Mouse (Mus musculus) spleen, adult 18-20 months (tissue): ENCODE measurements around the gene Arnt2.
A peak's percentile ranks its signal among the peaks of the same experiment; 100 is the strongest.

Experiments
- DNase-seq, 2 experiments: peaks; one replicate each; pipeline ENCODE4 v3.0.0; 2022; ENCODE audit warnings: mixed read lengths in 2 of 2

The Arnt2 gene

GRCm38 (mm10) chr7:84409896-84410521 lies at the start of gene Arnt2:
Arnt2 (minus strand) TSS chr7:84410176.
- no peak for DNase-seq

DNA sequence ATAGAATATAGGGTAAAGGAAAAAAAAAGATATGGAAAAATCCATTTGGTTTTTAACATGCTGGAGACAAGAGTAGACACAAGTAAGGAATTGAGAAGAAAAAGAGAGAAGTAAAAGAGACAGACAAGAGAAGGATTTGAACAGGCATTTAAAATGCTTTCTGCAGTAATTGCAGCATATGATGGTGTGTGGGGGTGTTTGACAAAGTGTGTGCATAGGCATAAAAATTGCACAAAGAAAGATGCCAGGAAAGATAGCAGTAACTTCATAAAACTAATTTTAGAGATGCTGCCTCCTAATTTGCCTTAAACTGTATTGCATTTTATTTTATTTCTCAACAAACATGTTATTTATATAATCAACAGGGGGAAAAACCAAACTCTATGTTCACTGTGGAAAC lies 41.7 kb upstream of the Arnt2 start:
- DNase-seq = no peak

DNA sequence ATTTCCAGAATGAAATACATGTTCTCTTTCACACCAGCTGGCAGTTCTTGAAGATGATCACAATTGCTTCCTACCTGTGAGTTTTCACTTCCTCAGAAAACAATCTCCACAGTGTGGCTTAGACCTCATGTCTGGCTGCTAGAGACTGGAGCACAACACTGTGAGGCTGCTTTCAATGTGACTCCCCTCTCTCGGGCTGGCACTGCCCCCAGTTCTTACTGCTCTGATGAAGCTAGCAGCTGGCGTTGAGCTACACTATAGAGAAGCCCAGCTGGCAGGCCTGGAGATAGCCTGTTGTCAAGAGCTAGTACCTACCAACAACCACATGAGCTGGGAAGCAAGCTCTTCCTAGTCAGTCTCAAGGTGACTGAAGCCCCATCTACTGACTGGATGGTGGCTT lies 39.1 kb upstream of the Arnt2 start:
- no peak for DNase-seq

DNA sequence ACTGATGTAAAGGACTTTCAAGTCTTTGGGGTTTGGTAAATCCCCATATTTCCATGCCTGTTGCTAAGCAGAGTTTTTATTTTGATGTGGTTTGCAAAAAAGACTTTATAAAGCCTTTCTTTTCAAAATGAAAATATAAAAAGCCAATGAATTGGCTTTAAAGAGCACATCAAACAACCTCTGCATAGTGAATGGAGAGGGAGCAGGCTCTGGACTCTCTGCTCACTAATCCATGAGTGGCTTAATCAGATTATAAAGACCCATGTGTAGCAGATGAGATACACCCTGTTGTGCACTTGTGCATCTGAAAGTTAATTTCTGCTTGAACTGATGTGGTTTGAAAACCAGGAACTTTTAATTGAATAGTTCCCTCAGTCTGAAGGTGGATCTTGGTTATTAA lies 38.5 kb upstream of the Arnt2 start:
- no peak for DNase-seq

- no peak for DNase-seq
Measured at GRCm38 (mm10) chr7:84447740-84448435, 37.9 kb upstream of the Arnt2 start.

DNA sequence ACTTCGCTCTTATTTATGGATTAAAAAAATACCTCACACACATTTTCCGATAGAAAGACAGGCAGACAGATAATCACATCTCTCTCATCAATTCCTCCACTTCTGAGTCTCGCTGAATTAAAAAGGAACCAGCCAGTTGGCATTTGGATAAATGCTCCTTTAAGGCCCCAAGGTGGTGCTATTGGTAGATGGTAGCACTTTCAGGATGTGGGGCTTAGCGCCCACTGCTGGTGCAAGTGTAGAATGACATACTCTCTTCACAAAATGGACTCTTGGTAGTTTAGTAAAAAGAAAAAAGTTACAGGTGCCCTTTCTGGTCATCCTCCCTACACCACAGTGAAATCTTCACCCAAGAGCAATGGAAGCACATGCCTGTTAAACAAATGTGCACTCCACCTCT lies 37.1 kb upstream of the Arnt2 start:
- DNase-seq = peak in 1 of 2 experiments; percentile 9

DNA sequence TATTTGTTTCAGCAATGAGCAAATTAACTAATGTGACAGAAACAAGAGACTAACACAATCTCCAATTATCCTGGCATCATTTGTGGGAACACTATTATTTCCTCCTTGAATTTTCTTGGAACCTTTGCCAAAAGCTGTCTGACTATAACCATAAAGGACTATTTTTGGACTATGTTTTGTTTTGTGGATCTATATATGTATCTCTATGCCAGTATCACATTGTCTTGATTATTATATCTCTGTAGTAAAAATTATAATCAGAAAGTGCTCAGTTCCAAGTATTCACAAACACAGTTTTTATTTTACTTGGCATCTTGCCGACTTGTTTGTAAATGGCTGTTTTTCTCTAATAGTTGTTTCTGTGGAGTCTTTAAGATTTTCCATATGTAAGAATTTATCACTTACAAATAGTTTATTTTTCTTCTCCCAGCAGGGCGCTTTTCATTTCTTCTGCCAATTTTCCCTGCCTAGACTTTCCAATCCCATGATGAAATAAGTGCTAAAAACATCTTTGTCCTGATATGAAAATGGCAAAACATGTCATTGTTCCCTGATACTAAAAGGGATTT lies 32.5 kb upstream of the Arnt2 start:
- no peak for DNase-seq

DNA sequence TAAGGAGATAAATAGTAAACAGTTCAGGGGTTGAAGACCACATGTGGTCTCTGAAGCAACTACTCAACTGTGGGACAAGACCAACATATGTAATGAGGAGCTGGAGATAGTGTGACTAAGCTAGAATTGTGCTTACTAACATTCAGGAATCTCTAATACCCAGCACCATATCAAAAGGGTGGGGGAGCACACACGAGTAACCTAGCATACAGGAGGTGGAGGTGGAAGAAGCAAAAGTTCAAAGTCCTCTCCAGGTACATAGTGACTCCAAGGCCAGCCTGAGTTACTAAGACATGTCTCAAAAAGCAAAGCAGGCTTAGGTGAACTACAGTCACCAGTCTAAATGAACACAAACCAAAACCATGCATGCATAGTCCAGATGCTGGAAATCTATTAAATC lies 29.6 kb upstream of the Arnt2 start:
- no peak for DNase-seq

DNA sequence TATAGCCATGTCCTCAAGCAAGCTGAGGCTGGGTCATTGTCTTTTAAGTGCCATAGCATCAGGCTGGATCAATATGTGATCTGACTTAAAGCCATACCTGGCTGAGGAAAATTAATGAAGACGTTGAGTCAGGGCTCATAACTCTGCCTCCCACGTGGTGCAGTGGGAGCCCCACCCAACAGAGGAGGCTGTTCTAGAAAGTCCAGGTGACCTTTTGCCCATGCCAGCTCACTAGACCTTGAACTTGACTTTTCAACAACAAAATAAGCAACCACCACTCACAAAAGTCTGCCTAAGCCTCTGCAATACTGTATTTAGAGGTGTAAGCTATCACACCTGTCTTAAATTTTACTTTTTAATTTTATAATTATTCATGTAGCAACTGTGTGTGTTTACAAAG lies 24.9 kb upstream of the Arnt2 start:
- DNase-seq = no peak

- no peak for DNase-seq
Measured at GRCm38 (mm10) chr7:84432151-84432550, 22.2 kb upstream of the Arnt2 start.

DNA sequence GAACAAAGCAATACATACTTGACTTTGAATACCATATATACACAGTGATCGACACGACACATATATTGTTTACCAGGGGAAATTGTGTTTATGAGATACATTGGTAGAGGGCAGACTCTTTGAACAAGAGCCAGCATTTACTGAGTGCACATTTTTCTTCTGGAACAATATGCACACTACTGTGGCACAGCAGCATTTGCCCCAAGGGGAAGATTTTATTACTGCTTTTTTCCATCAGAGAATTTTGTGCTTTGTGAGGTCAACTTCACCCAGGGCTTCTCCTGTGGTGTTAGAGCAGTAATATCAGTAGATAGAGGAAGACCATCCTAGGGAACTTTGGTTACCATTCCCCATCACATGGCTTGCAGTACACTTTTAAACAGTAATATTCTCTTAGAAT lies 17.2 kb upstream of the Arnt2 start:
- DNase-seq = no peak

DNA sequence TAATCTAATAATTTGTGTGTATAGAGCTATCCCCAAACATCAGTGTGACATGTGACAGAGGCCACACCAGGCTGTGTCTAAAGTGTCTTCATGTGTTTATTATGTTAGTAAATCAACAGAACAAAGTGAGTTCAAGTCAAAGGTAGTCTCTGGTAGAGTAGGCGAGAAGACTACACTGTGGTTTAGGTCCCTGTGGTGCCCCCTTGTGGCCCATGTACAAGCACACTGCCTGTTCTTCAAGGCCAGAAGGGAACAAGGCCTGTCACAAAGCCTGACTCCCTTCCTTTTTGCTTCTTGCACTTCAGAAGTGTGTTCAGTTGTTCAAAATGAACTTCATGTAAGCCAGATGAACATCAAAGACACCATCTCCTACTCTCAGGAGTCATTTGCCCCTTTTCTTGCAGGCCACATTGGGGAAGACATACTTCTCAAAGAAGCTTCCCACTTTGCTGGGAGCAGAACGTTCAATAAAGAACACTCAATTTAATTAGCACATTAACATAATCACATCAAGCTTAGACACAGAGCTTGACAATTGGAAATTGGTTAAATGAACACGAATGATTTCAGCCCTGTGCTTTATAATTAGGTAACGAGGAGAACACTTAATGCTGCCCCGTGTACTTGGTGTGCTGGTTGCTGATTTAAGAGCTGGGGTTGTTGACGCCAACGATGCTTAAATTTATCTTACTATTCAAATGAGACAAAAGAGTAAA lies 14.9 kb upstream of the Arnt2 start:
- DNase-seq = peak in 1 of 2 experiments; percentile 7

- DNase-seq = no peak
Measured at GRCm38 (mm10) chr7:84421753-84422152, 11.8 kb upstream of the Arnt2 start.

- DNase-seq = no peak
Measured at GRCm38 (mm10) chr7:84421291-84421665, 11.3 kb upstream of the Arnt2 start.

GRCm38 (mm10) chr7:84420581-84421290 lies 10.8 kb upstream of the Arnt2 start:
- no peak for DNase-seq

- DNase-seq = no peak
Measured at GRCm38 (mm10) chr7:84417441-84417840, 7.5 kb upstream of the Arnt2 start.

- no peak for DNase-seq
Measured at GRCm38 (mm10) chr7:84412570-84412969, 2.6 kb upstream of the Arnt2 start.

DNA sequence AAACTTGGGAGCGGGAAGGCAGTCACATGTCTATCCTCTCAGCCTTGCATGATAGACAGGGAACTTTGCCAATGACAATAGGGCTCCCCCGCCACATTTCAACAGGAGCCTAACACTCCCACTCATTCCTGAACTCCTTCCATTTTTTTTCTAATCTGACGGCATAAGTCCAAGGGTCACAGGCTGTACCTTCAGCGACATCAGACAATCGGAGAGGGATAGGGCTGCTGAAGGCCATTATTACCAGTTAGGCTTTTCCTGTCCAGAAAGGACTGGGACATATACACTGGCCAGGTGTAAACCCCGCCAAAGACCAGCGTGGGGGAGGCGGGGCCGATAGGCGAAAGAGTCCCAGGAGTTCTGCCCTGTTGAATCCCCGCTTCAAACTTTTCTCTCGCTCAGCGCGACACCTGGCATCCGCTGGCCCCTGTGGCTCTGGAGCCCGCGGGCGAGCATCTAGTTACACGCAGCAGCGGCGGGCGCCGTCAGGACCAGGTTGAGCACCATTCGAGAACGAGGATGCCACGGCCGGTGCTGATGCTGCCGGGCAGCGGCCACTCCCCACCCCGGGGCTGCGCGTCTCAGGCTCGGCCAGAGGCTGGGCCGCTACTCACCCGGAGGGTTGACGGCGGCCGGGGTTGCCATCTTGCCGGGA lies 608 bp downstream of the Arnt2 start:
- no peak for DNase-seq

DNA sequence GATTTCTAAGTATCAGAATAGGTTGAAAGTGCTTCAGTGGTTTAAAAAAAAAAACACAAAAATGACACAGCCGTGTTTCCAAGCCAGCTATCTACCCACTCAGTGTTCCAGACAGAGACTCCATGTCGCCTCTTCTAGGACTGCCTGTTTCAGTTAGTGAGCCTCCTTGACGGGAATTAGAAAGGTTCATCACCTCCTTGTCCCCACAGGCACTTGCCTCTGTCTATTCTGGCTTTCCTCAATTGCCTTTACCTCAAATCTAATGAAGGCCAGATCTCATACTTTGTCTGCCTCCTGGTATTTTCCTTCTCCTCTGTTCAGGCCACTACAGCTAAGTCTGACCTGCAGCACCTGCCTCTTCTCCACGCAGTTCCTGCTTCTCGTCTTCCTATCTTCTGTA lies 1.7 kb downstream of the Arnt2 start:
- DNase-seq = no peak

GRCm38 (mm10) chr7:84403371-84403770 lies 6.6 kb downstream of the Arnt2 start:
- DNase-seq = no peak

DNA sequence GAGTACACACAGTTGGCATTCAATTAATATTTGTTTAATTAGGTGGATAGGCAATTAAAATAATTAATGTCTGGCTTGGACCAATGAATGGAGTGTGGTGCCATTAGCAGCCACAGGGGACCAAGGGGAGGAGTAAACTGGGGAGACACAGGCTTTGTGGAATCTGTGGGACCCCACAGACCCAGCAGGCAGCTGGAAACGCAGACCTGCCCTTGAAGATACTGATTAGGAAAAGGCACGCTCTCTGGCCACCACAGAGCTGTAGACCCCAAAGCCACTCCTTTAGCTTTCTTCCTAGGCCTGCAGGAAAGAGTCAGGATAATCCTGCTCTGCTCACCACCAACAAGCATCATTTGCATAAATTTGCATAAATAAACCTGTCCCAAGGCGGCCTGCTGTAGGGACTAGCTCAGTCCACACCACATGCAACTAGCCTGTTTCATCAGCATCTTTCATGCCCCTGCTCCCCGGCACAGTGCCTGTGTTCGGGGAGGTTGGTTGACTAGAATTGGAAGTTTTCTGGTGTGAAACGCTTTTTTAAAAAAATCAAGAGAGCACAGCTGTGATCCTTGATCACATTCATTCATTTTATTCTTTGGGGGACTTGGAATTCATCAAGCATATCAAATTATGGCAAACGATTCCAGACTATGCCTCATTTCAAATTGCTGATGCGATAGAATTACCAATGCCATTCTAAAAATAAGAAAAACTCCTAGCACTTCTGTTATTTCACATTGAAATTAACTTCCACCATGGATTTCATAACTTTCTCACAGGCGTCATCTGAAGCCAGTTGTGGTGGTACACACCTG lies 8.1 kb downstream of the Arnt2 start:
- DNase-seq = no peak

GRCm38 (mm10) chr7:84397320-84397719 lies 12.7 kb downstream of the Arnt2 start:
- no peak for DNase-seq
